Mouse (Mus musculus): Measurements from ENCODE around the gene Cacna1b. TPM values are rescaled to one million over a fixed set of nuclear protein-coding genes. Genes with fewer than 3 reads are reported as not detected.
A peak's percentile ranks its signal among the peaks of the same experiment; 100 is the strongest.

Cacna1b gene
- polyA plus RNA-seq, 1 experiment, result 0.06 TPM

- TF ChIP-seq TCF3 (IDR thresholded peaks at IDR 0.05; ENCODE audit: insufficient read length, low read depth) (no peak), MAX (IDR thresholded peaks at IDR 0.05; ENCODE audit: low read depth) (no peak), POLR2AphosphoS2 (IDR thresholded peaks at IDR 0.05; ENCODE audit: insufficient read length, low read depth) (no peak), SRF (IDR thresholded peaks at IDR 0.05; ENCODE audit: control insufficient read depth, insufficient read length, low read depth) (no peak), CEBPB (IDR thresholded peaks at IDR 0.05; ENCODE audit: insufficient read depth, poor library complexity, severe bottlenecking) (no peak), POLR2A (IDR thresholded peaks at IDR 0.05; ENCODE audit: insufficient read length, low read depth) (no peak), TCF12 (IDR thresholded peaks at IDR 0.05; ENCODE audit: insufficient read depth, poor library complexity, severe bottlenecking) (no peak), USF1 (IDR thresholded peaks at IDR 0.05; ENCODE audit: low read depth) (no peak), REST (IDR thresholded peaks at IDR 0.05; ENCODE audit: insufficient read depth, insufficient read length) (no peak), E2F4 (IDR thresholded peaks at IDR 0.05; ENCODE audit: insufficient read depth) (no peak), MYOD1 (IDR thresholded peaks at IDR 0.05; ENCODE audit: control insufficient read depth in 1 of 3, insufficient read length in 2 of 3, low read depth in 2 of 3) (no peak)
- H3K4me3 ChIP-seq, result no peak overlapping the region
- H3K79me2 ChIP-seq (ENCODE audit: control insufficient read depth, insufficient read depth), result no peaks in the 10 kb centered on the region
- H3K27me3 ChIP-seq (ENCODE audit: control insufficient read depth, insufficient read depth, insufficient read length), result no peaks in the 10 kb centered on the region
- no peak overlapping the region for H3K4me2 ChIP-seq (ENCODE audit: low read depth)
- H3K36me3 ChIP-seq (ENCODE audit: control insufficient read depth, insufficient read depth), result no peaks in the 10 kb centered on the region
- H3ac ChIP-seq (ENCODE audit: control insufficient read depth, insufficient read length), result no peak overlapping the region
These were observed 145.8 kb downstream of the Cacna1b start for GRCm38 (mm10) chr2:24617141-24617540.

- Histone ChIP-seq H3K79me2 (ENCODE audit: control insufficient read depth, insufficient read depth) (no peaks in the 10 kb centered on the region), H3K36me3 (ENCODE audit: control insufficient read depth, insufficient read depth) (no peaks in the 10 kb centered on the region), H3K4me2 (ENCODE audit: low read depth) (no peak overlapping the region), H3K27me3 (ENCODE audit: control insufficient read depth, insufficient read depth, insufficient read length) (no peaks in the 10 kb centered on the region), H3ac (ENCODE audit: control insufficient read depth, insufficient read length) (no peak overlapping the region), H3K4me3 (no peak overlapping the region)
- TF ChIP-seq E2F4 (IDR thresholded peaks at IDR 0.05; ENCODE audit: insufficient read depth), result no peak
- TF ChIP-seq MYOG (IDR thresholded peaks at IDR 0.05; ENCODE audit: control insufficient read depth in 1 of 3, insufficient read depth in 1 of 3, insufficient read length in 2 of 3, low read depth in 2 of 3), result no peak
- TF ChIP-seq POLR2A (IDR thresholded peaks at IDR 0.05; ENCODE audit: insufficient read length, low read depth), result no peak
- TF ChIP-seq USF1 (IDR thresholded peaks at IDR 0.05; ENCODE audit: low read depth), result no peak
- TF ChIP-seq TCF12 (IDR thresholded peaks at IDR 0.05; ENCODE audit: insufficient read depth, poor library complexity, severe bottlenecking), result no peak
- no peak for TF ChIP-seq POLR2AphosphoS2 (IDR thresholded peaks at IDR 0.05; ENCODE audit: insufficient read length, low read depth)
- TF ChIP-seq MYOD1 (IDR thresholded peaks at IDR 0.05; ENCODE audit: control insufficient read depth in 1 of 3, insufficient read length in 2 of 3, low read depth in 2 of 3), result no peak
- TF ChIP-seq REST (IDR thresholded peaks at IDR 0.05; ENCODE audit: insufficient read depth, insufficient read length), result no peak
- TF ChIP-seq SRF (IDR thresholded peaks at IDR 0.05; ENCODE audit: control insufficient read depth, insufficient read length, low read depth), result no peak
- no peak for TF ChIP-seq CEBPB (IDR thresholded peaks at IDR 0.05; ENCODE audit: insufficient read depth, poor library complexity, severe bottlenecking)
- no peak for TF ChIP-seq MAX (IDR thresholded peaks at IDR 0.05; ENCODE audit: low read depth)
- no peak for TF ChIP-seq TCF3 (IDR thresholded peaks at IDR 0.05; ENCODE audit: insufficient read length, low read depth)
These were observed 153.2 kb downstream of the Cacna1b start for GRCm38 (mm10) chr2:24609789-24610188.

- Histone ChIP-seq H3K4me3 (no peak overlapping the region), H3K79me2 (ENCODE audit: control insufficient read depth, insufficient read depth) (no peaks in the 10 kb centered on the region), H3K36me3 (ENCODE audit: control insufficient read depth, insufficient read depth) (no peaks in the 10 kb centered on the region), H3K4me2 (ENCODE audit: low read depth) (no peak overlapping the region), H3ac (ENCODE audit: control insufficient read depth, insufficient read length) (no peak overlapping the region), H3K27me3 (ENCODE audit: control insufficient read depth, insufficient read depth, insufficient read length) (no peaks in the 10 kb centered on the region)
- no peak for TF ChIP-seq TCF3 (IDR thresholded peaks at IDR 0.05; ENCODE audit: insufficient read length, low read depth)
- TF ChIP-seq CEBPB (IDR thresholded peaks at IDR 0.05; ENCODE audit: insufficient read depth, poor library complexity, severe bottlenecking), result no peak
- no peak for TF ChIP-seq POLR2AphosphoS2 (IDR thresholded peaks at IDR 0.05; ENCODE audit: insufficient read length, low read depth)
- TF ChIP-seq USF1 (IDR thresholded peaks at IDR 0.05; ENCODE audit: low read depth), result peak; percentile 50
- no peak for TF ChIP-seq REST (IDR thresholded peaks at IDR 0.05; ENCODE audit: insufficient read depth, insufficient read length)
- TF ChIP-seq MYOG (IDR thresholded peaks at IDR 0.05; ENCODE audit: control insufficient read depth in 1 of 3, insufficient read depth in 1 of 3, insufficient read length in 2 of 3, low read depth in 2 of 3), result no peak
- no peak for TF ChIP-seq POLR2A (IDR thresholded peaks at IDR 0.05; ENCODE audit: insufficient read length, low read depth)
These were observed 154.2 kb downstream of the Cacna1b start for GRCm38 (mm10) chr2:24608765-24609138.

GRCm38 (mm10) chr2:24607905-24608764, 154.8 kb downstream of the Cacna1b start:
- Histone ChIP-seq H3K4me3 (no peak overlapping the region), H3K79me2 (ENCODE audit: control insufficient read depth, insufficient read depth) (no peaks in the 10 kb centered on the region), H3K36me3 (ENCODE audit: control insufficient read depth, insufficient read depth) (no peaks in the 10 kb centered on the region), H3K4me2 (ENCODE audit: low read depth) (no peak overlapping the region), H3K27me3 (ENCODE audit: control insufficient read depth, insufficient read depth, insufficient read length) (no peaks in the 10 kb centered on the region), H3ac (ENCODE audit: control insufficient read depth, insufficient read length) (no peak overlapping the region)
- TF ChIP-seq TCF3 (IDR thresholded peaks at IDR 0.05; ENCODE audit: insufficient read length, low read depth) (no peak), MAX (IDR thresholded peaks at IDR 0.05; ENCODE audit: low read depth) (no peak), MYOD1 (IDR thresholded peaks at IDR 0.05; ENCODE audit: control insufficient read depth in 1 of 3, insufficient read length in 2 of 3, low read depth in 2 of 3) (no peak), SRF (IDR thresholded peaks at IDR 0.05; ENCODE audit: control insufficient read depth, insufficient read length, low read depth) (no peak), POLR2A (IDR thresholded peaks at IDR 0.05; ENCODE audit: insufficient read length, low read depth) (no peak), USF1 (IDR thresholded peaks at IDR 0.05; ENCODE audit: low read depth) (no peak), MYOG (IDR thresholded peaks at IDR 0.05; ENCODE audit: control insufficient read depth in 1 of 3, insufficient read depth in 1 of 3, insufficient read length in 2 of 3, low read depth in 2 of 3) (no peak), CEBPB (IDR thresholded peaks at IDR 0.05; ENCODE audit: insufficient read depth, poor library complexity, severe bottlenecking) (no peak), REST (IDR thresholded peaks at IDR 0.05; ENCODE audit: insufficient read depth, insufficient read length) (no peak), POLR2AphosphoS2 (IDR thresholded peaks at IDR 0.05; ENCODE audit: insufficient read length, low read depth) (no peak), TCF12 (IDR thresholded peaks at IDR 0.05; ENCODE audit: insufficient read depth, poor library complexity, severe bottlenecking) (no peak)
